Mouse (Mus musculus) left cerebral cortex, adult 2 months (tissue): ENCODE measurements around the gene Dst. TPM values are rescaled to one million over a fixed set of nuclear protein-coding genes. Genes with fewer than 3 reads are reported as not detected.

ENCODE experiments used
- DNase-seq, 2 experiments: peaks; one replicate each; pipeline ENCODE4 v3.0.0; 2021 to 2022; ENCODE audit warnings: low spot score in 2 of 2, mixed read lengths in 1 of 2; ENCODE audit errors: extremely low spot score in 1 of 2
- H3K27ac ChIP-seq: fragments of 200-600 bp; 2 replicates; pipeline ENCODE4 v1.8.1; 2022
- H3K4me3 ChIP-seq: fragments of 200-600 bp; 2 replicates; pipeline ENCODE4 v1.8.1; 2022
- CTCF ChIP-seq: fragments of 200-600 bp; IDR thresholded peaks from 2 replicates; pipeline ENCODE4 v1.8.1; 2022; ENCODE audit warnings: antibody characterized with exemption, mild to moderate bottlenecking, moderate library complexity
- intact Hi-C: fragments of 180-260 bp; cut with DNase I; formaldehyde crosslinking; loops from one replicate; pipeline ENCODE4 v1.15.1; 2025
- total RNA-seq, 2 experiments: library from RNA; stranded (reverse); gene quantifications; 2 replicates each; pipeline ENCODE4 v1.2.3; 2021

The Dst gene
- total RNA-seq, 2 experiments from 2014 or later, result 264 to 266 TPM

GRCm38 (mm10) chr1:34111954-34112353, 203.9 kb downstream of the Dst start:
- H3K27ac ChIP-seq, result no peak overlapping the region
- intact Hi-C loops, result no loop called here
- DNase-seq, result no peak
- TF ChIP-seq CTCF, result no peak
- no peak overlapping the region for H3K4me3 ChIP-seq

GRCm38 (mm10) chr1:34116444-34116843, 208.4 kb downstream of the Dst start:
- Histone ChIP-seq H3K27ac (no peak overlapping the region), H3K4me3 (no peak overlapping the region)
- TF ChIP-seq CTCF, result no peak
- intact Hi-C loops, result loop anchor here (5.0 kb wide), 1 partner anchor 109 kb away; no protein-coding TSS in a partner anchor
- no peak for DNase-seq

GRCm38 (mm10) chr1:34117056-34117455, 209.0 kb downstream of the Dst start:
- Histone ChIP-seq H3K4me3 (no peak overlapping the region), H3K27ac (no peak overlapping the region)
- TF ChIP-seq CTCF, result no peak
- intact Hi-C loops, result loop anchor here (1.0 to 5.0 kb wide), 2 partner anchors 47 to 110 kb away; no protein-coding TSS in a partner anchor
- no peak for DNase-seq

- Histone ChIP-seq H3K4me3 (no peak overlapping the region), H3K27ac (no peak overlapping the region)
- intact Hi-C loops, result loop anchor here (1.0 to 5.0 kb wide), 2 partner anchors 47 to 110 kb away; no protein-coding TSS in a partner anchor
- TF ChIP-seq CTCF, result peak; percentile 57
- DNase-seq, result no peak
Measured at GRCm38 (mm10) chr1:34117709-34118108, 209.7 kb downstream of the Dst start.

GRCm38 (mm10) chr1:34120066-34120465, 212.0 kb downstream of the Dst start:
- Histone ChIP-seq H3K4me3 (no peak overlapping the region), H3K27ac (no peak overlapping the region)
- DNase-seq, result no peak
- no peak for TF ChIP-seq CTCF
- intact Hi-C loops, result no loop called here

- Histone ChIP-seq H3K4me3 (peak overlapping the region; percentile 38; the same call in 1 of the 2 replicates), H3K27ac (peak overlapping the region; percentile 63; the same call in 1 of the 2 replicates)
- no peak for TF ChIP-seq CTCF
- intact Hi-C loops, result no loop called here
- DNase-seq, result no peak
Measured at GRCm38 (mm10) chr1:34120602-34121001, 212.6 kb downstream of the Dst start.

GRCm38 (mm10) chr1:34121157-34122015, 213.4 kb downstream of the Dst start:
- intact Hi-C loops, result no loop called here
- no peak for DNase-seq
- peak overlapping the region; percentile 38 for H3K4me3 ChIP-seq

GRCm38 (mm10) chr1:34122198-34122597, 214.2 kb downstream of the Dst start:
- intact Hi-C loops, result no loop called here
- peak overlapping the region; percentile 38 for H3K4me3 ChIP-seq
- DNase-seq, result no peak
- peak overlapping the region; percentile 63; the same call in 1 of the 2 replicates for H3K27ac ChIP-seq
- no peak for TF ChIP-seq CTCF

More at GRCm38 (mm10) chr1:34121157-34122015, 213.4 kb downstream of the Dst start:
- H3K27ac ChIP-seq, result peak overlapping the region; percentile 63
- no peak for TF ChIP-seq CTCF

GRCm38 (mm10) chr1:34122905-34123304, 214.9 kb downstream of the Dst start:
- intact Hi-C loops, result no loop called here
- no peak for TF ChIP-seq CTCF
- no peak overlapping the region for H3K4me3 ChIP-seq
- no peak for DNase-seq
- no peak overlapping the region for H3K27ac ChIP-seq

- H3K4me3 ChIP-seq, result no peak overlapping the region
- no peak for DNase-seq
- TF ChIP-seq CTCF, result no peak
Measured at GRCm38 (mm10) chr1:34123334-34123733, 215.3 kb downstream of the Dst start.

GRCm38 (mm10) chr1:34124376-34124775, 216.4 kb downstream of the Dst start:
- intact Hi-C loops, result no loop called here
- Histone ChIP-seq H3K4me3 (no peak overlapping the region), H3K27ac (no peak overlapping the region)
- no peak for TF ChIP-seq CTCF
- no peak for DNase-seq

More at GRCm38 (mm10) chr1:34123334-34123733, 215.3 kb downstream of the Dst start:
- no peak overlapping the region for H3K27ac ChIP-seq
- intact Hi-C loops, result no loop called here

GRCm38 (mm10) chr1:34125148-34125547, 217.1 kb downstream of the Dst start:
- no peak for TF ChIP-seq CTCF
- H3K4me3 ChIP-seq, result no peak overlapping the region
- no peak for DNase-seq
- no peak overlapping the region for H3K27ac ChIP-seq
- intact Hi-C loops, result no loop called here
